Mouse (Mus musculus) urinary bladder, postnatal 4 days (tissue): ENCODE results near the gene Gfm2.

Experiments used
- DNase-seq, 2 experiments: peaks; one replicate each; pipeline ENCODE4 v3.0.0; 2021 to 2022; ENCODE audit warnings: low spot score in 2 of 2

The Gfm2 gene

DNA sequence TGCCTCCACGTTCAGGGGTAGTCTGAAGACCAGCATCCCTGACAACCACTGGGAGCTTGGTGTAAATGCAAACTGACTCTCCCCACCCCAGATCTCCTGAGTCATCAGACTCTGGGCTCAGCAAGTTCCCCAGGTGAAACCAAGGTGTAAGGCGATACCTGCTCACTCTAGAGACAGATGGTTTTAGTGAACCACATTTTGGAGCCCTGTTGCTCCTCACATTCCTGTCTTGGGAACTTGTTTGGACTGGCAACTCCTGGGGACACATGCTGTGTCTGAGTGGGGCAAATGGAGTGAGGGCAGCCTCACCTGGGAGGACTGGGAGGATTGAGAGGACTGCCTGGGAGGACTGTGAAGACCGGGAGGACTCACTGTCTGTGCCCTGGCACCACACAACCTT lies 90.1 kb downstream of the Gfm2 start:
- no peak for DNase-seq

DNA sequence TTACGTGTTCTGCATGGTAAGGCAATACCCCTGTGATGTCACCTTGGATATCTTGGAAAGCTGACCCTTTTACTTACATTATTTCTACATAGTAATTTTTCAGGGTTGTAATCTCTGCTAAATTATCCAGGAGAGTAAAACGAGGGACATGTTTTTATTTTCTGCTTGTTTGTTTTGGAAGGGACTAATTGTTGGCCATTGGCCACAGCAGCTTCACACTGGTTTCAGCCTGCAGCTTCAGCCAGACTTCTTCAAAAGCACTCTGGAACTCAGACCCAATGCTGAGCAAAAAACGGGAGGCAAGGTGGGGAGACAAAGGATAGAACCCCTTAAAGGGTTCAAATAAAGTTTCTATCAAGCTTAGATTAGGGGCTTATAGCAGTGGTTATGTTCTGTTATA lies 92.4 kb downstream of the Gfm2 start:
- no peak for DNase-seq
